Mouse (Mus musculus): ENCODE results near the gene Olfr1277. TPM values are rescaled to one million over a fixed set of nuclear protein-coding genes. Genes with fewer than 3 reads are reported as not detected.

Olfr1277 gene
- not detected for total RNA-seq (2022)

- no peak for DNase-seq (ENCODE audit: low spot score in 2 of 2)
These were observed at the start of gene Olfr1277 for GRCm38 (mm10) chr2:111274006-111274405. TSS of gene Olfr1277 (minus strand) at chr2:111274106.

- no peak for DNase-seq (ENCODE audit: low spot score in 2 of 2)
These were observed 39.8 kb upstream of the Olfr1277 start, which contains the start of gene Olfr1280 for GRCm38 (mm10) chr2:111313717-111314116. TSS of gene Olfr1280 (plus strand) at chr2:111314017.

DNA sequence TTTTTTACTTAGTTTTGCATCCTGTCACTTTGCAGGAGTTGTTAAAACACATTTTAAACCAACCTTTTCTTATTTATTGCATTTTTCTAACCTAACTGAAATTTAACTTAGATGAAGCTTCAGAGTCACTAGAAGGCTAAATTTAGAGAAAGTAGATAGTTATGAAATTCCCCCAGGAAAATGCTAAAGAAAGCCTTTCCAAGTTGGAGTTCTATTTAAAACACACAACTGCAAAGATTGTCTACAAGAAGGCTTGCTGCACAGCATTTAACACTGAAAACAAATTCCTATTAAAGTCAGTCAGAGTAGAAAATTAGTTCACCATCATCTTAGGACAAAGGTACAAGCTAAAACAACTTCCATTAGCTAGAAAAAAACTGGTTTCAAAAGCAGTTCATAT, 26.5 kb upstream of the Olfr1277 start, which contains the start of gene Olfr1279:
TSS of gene Olfr1279 (plus strand) at position 262 of the 400 bp plus-strand sequence.
- DNase-seq (ENCODE audit: low spot score in 2 of 2), result no peak

GRCm38 (mm10) chr2:111298541-111298940, 24.6 kb upstream of the Olfr1277 start:
- DNase-seq (ENCODE audit: low spot score in 2 of 2), result no peak

DNA sequence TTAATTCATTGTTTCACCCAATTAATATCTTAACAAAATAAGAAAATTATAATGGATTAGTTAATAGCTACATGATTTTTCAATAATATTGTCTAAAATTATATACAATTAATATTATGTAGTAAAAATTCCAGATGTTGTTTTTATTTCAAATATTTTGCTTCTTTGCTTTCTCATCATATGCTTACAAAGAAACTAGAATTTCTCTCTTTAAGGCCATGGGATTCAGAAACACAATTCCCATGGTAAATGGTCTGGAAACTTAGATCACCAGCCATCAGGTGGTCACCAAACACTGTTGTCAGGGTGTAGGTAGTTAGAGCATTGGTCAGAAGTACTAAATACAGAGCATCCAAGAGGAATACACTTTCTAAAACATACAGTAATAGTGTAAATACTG, 15.9 kb upstream of the Olfr1277 start, which contains the start of gene Olfr1278:
TSS of gene Olfr1278 (plus strand) at position 301 of the 400 bp plus-strand sequence.
- no peak for DNase-seq (ENCODE audit: low spot score in 2 of 2)

- no peak for DNase-seq (ENCODE audit: low spot score in 2 of 2)
These were observed 19.7 kb downstream of the Olfr1277 start, which contains the start of gene Olfr1276 for GRCm38 (mm10) chr2:111254216-111254615. TSS of gene Olfr1276 (plus strand) at chr2:111254516.

GRCm38 (mm10) chr2:111235186-111235585, 38.7 kb downstream of the Olfr1277 start, which contains the start of gene Olfr1275:
TSS of gene Olfr1275 (minus strand) at chr2:111235286.
- no peak for DNase-seq (ENCODE audit: low spot score in 2 of 2)

DNA sequence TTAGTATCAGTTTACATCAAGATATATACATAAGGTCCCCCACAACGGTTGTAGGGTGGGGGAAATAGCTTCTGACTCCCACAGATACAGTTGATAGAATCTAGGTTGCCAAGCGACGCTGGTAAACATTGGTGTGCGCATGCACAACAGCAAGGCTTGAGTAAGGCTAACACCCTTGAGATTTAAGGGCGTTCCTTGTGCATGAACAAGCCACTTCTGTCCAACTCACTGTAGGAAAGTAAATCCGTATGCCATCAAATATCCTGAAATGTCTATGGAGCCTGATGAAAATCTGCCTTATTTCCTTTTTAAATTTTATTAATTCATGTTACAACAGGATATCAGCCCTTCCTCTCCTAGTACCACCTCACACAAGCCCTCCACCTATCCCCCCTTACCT, 44.4 kb downstream of the Olfr1277 start, which contains the start of gene 4930430A15Rik:
TSS of gene 4930430A15Rik (minus strand) at position 101 of the 400 bp plus-strand sequence.
- no peak for DNase-seq (ENCODE audit: low spot score in 2 of 2)

Other genes with a start within 250 kb of the Olfr1277 start
- gene Gm13941, start 168.1 kb downstream of the Olfr1277 start, total RNA-seq (2022), result not detected
- not detected for gene Gm15130, start 121.2 kb downstream of the Olfr1277 start, total RNA-seq (2022)
- gene 4930430A15Rik, start 44.5 kb downstream of the Olfr1277 start, total RNA-seq (2022), result not detected
- not detected for gene Olfr1275, start 38.8 kb downstream of the Olfr1277 start, total RNA-seq (2022)
- not detected for gene Olfr1276, start 19.6 kb downstream of the Olfr1277 start, total RNA-seq (2022)
- not detected for gene Olfr1278, start 16.0 kb upstream of the Olfr1277 start, total RNA-seq (2022)
- not detected for gene Olfr1279, start 26.5 kb upstream of the Olfr1277 start, total RNA-seq (2022)
- gene Olfr1280, start 39.9 kb upstream of the Olfr1277 start, total RNA-seq (2022), result not detected
- gene Olfr1281, start 52.4 kb upstream of the Olfr1277 start, total RNA-seq (2022), result not detected
- gene Olfr1282, start 62.0 kb upstream of the Olfr1277 start, total RNA-seq (2022), result not detected
- gene Olfr1283, start 92.7 kb upstream of the Olfr1277 start, total RNA-seq (2022), result not detected
- not detected for gene Olfr1284, start 101.4 kb upstream of the Olfr1277 start, total RNA-seq (2022)
- not detected for gene Olfr1286, start 149.0 kb upstream of the Olfr1277 start, total RNA-seq (2022)
- gene Olfr1287, start 175.0 kb upstream of the Olfr1277 start, total RNA-seq (2022), result not detected
- not detected for gene Olfr1288, start 200.0 kb upstream of the Olfr1277 start, total RNA-seq (2022)
- not detected for gene Olfr1289, start 206.7 kb upstream of the Olfr1277 start, total RNA-seq (2022)
- not detected for gene Olfr1290, start 219.7 kb upstream of the Olfr1277 start, total RNA-seq (2022)
- not detected for gene Olfr1291-ps1, start 223.1 kb upstream of the Olfr1277 start, total RNA-seq (2022)

All from gastrocnemius, adult 8-10 months (tissue).